Mouse (Mus musculus) lung, postnatal 14 days (tissue): ENCODE results near the gene Sh2d1b2.
A peak's percentile ranks its signal among the peaks of the same experiment; 100 is the strongest.

Experiments used
- DNase-seq: peaks from one replicate; pipeline ENCODE4 v3.0.0; 2021

Gene Sh2d1b2

GRCm38 (mm10) chr1:170282415-170283129 lies 50.0 kb downstream of the Sh2d1b2 start:
- DNase-seq: no peak

DNA sequence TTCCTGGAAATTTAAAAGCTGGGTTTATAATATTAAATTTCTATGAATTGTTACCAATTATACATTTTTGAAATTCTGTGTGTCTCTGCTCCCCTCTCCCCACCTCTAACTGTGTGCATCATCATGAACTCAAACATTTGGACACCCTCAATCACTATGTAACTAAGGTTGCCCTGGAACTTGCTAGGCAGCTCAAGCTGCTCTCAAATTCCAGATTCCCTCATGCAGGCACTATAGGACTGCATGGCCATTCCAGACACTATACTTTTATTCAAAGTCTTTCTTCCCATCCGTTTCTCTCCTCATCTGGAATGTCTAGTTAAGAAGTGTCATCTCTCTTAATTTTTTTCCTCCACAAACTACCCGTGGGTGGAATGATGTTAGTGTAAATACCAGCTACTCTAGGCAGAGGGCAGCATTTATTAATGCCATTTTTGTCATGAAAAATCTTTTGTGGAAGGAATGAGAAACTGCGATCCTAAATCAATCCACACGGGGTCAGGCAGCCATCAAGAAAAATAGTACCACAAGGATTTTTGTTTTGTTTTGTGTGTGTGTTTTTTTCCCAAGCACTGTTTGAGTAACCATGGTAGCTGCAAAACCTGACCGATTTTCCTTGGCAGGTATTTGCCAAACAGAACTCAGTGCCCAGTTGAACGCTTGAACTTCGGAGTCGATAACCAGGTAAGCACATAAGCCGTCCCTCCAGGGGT lies 59.8 kb downstream of the Sh2d1b2 start:
- DNase-seq: peak; percentile 52

- DNase-seq: no peak
Observed at GRCm38 (mm10) chr1:170293257-170293656, 60.7 kb downstream of the Sh2d1b2 start.

DNA sequence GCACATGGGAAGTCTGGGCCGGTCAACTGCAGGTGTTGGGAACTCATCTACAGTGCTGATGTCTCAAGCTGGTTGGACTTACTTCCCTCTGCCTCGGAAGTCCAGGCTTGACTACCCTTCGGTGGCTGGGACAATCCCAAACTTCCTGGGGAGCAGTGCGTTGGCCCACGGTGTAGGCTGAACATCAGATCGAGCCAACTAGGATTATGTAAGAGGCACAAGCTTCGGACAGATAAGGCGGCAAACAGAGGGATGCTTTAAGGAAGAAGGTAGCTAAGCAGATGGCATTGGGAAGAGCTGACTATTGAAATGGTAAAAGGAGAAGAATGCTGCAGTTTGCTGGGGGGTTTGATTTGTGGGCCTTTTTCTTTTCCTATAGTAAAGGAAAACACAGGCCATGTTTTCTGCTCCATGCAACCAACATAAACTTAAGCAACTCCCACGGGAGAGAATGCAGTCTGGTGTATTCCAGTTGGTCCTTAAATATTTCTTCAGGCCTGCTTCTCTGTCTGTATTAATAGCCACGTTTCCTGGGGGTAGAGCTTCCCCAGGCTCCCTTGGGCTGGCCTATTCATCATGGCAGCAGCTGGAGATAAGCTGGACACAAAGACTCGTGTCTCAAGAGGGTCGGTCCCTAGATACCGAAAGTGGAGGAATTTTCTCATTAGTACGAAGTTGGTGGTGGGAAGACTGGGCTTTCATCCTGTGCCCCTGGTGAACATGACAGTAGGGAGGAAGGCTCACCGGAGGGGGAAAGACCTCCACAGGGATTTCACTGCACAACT lies 62.4 kb downstream of the Sh2d1b2 start:
- no peak for DNase-seq

GRCm38 (mm10) chr1:170299496-170299895 lies 66.9 kb downstream of the Sh2d1b2 start:
- DNase-seq: no peak

DNA sequence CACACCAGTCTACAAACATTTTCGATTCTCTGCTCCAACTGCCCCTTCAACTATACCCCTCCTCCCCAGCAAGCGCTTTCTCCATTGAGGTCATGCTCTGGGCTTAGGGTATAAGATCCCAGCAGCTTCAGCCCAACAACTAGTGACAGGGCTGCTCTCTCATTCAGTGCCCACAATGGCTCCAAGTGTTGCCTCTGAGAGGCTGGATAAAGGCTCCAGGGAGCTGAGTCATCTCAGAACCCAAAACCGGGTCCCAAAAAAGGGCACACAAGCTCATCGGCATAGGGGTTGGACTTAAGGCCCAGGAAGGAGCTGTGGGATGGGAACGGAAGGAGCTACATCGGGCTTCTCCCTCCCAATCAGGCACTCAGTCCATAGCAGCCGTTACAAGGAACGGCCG lies 69.1 kb downstream of the Sh2d1b2 start:
- DNase-seq: no peak

- no peak for DNase-seq
Observed at GRCm38 (mm10) chr1:170302456-170302855, 69.9 kb downstream of the Sh2d1b2 start.

DNA sequence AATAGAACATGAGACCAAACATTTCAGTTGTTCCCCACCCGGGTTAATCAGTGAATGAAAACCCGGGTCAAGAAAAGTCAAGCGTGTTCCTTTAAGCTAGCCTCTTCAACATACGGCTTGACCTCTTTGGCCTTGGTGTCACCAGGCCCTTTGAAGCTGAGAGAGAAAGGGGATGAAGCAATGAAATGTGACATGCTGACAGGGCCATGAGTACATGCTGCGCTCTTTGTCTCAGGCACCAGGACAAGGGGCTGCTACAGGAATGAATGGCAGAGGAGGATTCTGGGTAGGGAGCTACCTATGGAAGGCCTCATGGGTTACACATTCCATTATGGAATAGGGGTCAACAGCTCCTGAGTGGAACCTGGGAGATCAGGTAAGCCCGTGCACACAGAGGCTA lies 70.6 kb downstream of the Sh2d1b2 start:
- no peak for DNase-seq
